Mouse (Mus musculus) large intestine, adult 2 months (tissue): ENCODE results near the gene Zbtb8b. TPM values are rescaled to one million over a fixed set of nuclear protein-coding genes. Genes with fewer than 3 reads are reported as not detected.

Experiments
- DNase-seq: peaks from one replicate; pipeline ENCODE4 v3.0.0-alpha.2; 2012; ENCODE audit warnings: low read depth, low spot score
- WGBS: fragments of 180-500 bp; shearing (Covaris S2); methylation state at CpG from one replicate; pipeline ENCODE4 v1.1.7; 2018; 5-methylcytosine and 5-hydroxymethylcytosine counted together
- polyA plus RNA-seq: library from polyadenylated mRNA; depleted of rRNA; stranded (reverse); fragments of >200 nt; gene quantifications from 2 replicates; pipeline ENCODE4 v1.2.3, GENCODE M21; 2012; rRNA removed

Gene Zbtb8b
- polyA plus RNA-seq, 1 experiment: 0.02 TPM

- no peak for DNase-seq
- 78% methylated on average over 8 of the region's 8 CpGs for WGBS
Measured at GRCm38 (mm10) chr4:129381148-129381547, 59.5 kb downstream of the Zbtb8b start.

GRCm38 (mm10) chr4:129379805-129380204 lies 60.8 kb downstream of the Zbtb8b start:
- DNase-seq: no peak

GRCm38 (mm10) chr4:129377601-129378390 lies 62.9 kb downstream of the Zbtb8b start, which contains the start of gene Zbtb8a:
Gene Zbtb8a (minus strand): TSS chr4:129378116.
- no peak for DNase-seq
- 2% methylated on average over 64 of the region's 65 CpGs for WGBS

More at GRCm38 (mm10) chr4:129379805-129380204, 60.8 kb downstream of the Zbtb8b start:
- WGBS: 70% methylated on average over 3 of the region's 3 CpGs

GRCm38 (mm10) chr4:129376961-129377545 lies 63.6 kb downstream of the Zbtb8b start:
- no peak for DNase-seq
- under 1% methylated on average over 55 of the region's 68 CpGs for WGBS

GRCm38 (mm10) chr4:129375821-129376220 lies 64.8 kb downstream of the Zbtb8b start:
- 39% methylated on average over 5 of the region's 5 CpGs for WGBS
- no peak for DNase-seq

Other genes with a start within 250 kb of the Zbtb8b start
- 92.7 and 138 TPM in 2 replicates for gene C77080, start 179.4 kb downstream of the Zbtb8b start, polyA plus RNA-seq
- 0.92 and 1.1 TPM in 2 replicates for gene Sync, start 153.2 kb downstream of the Zbtb8b start, polyA plus RNA-seq
- 27.1 and 29.3 TPM in 2 replicates for gene Rbbp4, start 105.5 kb downstream of the Zbtb8b start, polyA plus RNA-seq
- gene Zbtb8os, start 105.2 kb downstream of the Zbtb8b start, polyA plus RNA-seq: 23.1 and 24.9 TPM in 2 replicates
- gene Zbtb8a, start 62.7 kb downstream of the Zbtb8b start, polyA plus RNA-seq: 10.6 and 11.3 TPM in 2 replicates
- gene Bsdc1, start 20.7 kb upstream of the Zbtb8b start, polyA plus RNA-seq: 22.8 and 26.3 TPM in 2 replicates
- gene Tssk3, start 50.2 kb upstream of the Zbtb8b start, polyA plus RNA-seq: not detected in 2 replicates
- gene Fam229a, start 50.3 kb upstream of the Zbtb8b start, polyA plus RNA-seq: 0.17 TPM in 1 of 2 replicates, not detected in the other
- 29.3 and 50.1 TPM in 2 replicates for gene Marcksl1, start 72.7 kb upstream of the Zbtb8b start, polyA plus RNA-seq
- 56.6 and 67.3 TPM in 2 replicates for gene Hdac1, start 101.9 kb upstream of the Zbtb8b start, polyA plus RNA-seq
- 20.6 TPM in 2 replicates for gene Lck, start 132.8 kb upstream of the Zbtb8b start, polyA plus RNA-seq
- gene Fam167b, start 137.7 kb upstream of the Zbtb8b start, polyA plus RNA-seq: 0.57 and 0.71 TPM in 2 replicates
- 325 and 337 TPM in 2 replicates for gene Eif3i, start 159.8 kb upstream of the Zbtb8b start, polyA plus RNA-seq
- gene Tmem234, start 159.8 kb upstream of the Zbtb8b start, polyA plus RNA-seq: 113 and 137 TPM in 2 replicates
- gene Dcdc2b, start 173.4 kb upstream of the Zbtb8b start, polyA plus RNA-seq: 0.99 and 1.1 TPM in 2 replicates
- 19.2 and 21.1 TPM in 2 replicates for gene Iqcc, start 178.2 kb upstream of the Zbtb8b start, polyA plus RNA-seq
- gene Ccdc28b, start 183.1 kb upstream of the Zbtb8b start, polyA plus RNA-seq: 9.4 and 12.3 TPM in 2 replicates
- 20.3 and 21.6 TPM in 2 replicates for gene Txlna, start 200.2 kb upstream of the Zbtb8b start, polyA plus RNA-seq
- gene Kpna6, start 231.9 kb upstream of the Zbtb8b start, polyA plus RNA-seq: 15.1 and 19.7 TPM in 2 replicates